Mouse (Mus musculus): ENCODE measurements at regions not wholly inside any gene's neighbourhood (a gene's known extent, or its start where the extent isn't known, plus 50 kb on each side); places are given as distances from the start of the nearest gene placed in this dataset.
A peak's percentile ranks its signal among the peaks of the same experiment; 100 is the strongest.

GRCm38 (mm10) chr3:117994110-117994509 lies 125.4 kb upstream of the Snx7 start:
- Histone ChIP-seq H3K27me3 (ENCODE audit: control insufficient read depth, insufficient read depth, low read length) (no peaks in the 10 kb centered on the region), H3K36me3 (ENCODE audit: control insufficient read depth, insufficient read depth, low read length) (no peaks in the 10 kb centered on the region), H3K9ac (ENCODE audit: low read depth, low read length) (no peak overlapping the region), H3K4me3 (ENCODE audit: low read depth, low read length) (no peak overlapping the region), H3K9me3 (replicated peaks; ENCODE audit: control insufficient read depth, low read length) (no peaks in the 10 kb centered on the region), H3K4me1 (ENCODE audit: control insufficient read depth, insufficient read depth, low read length) (no peaks in the 10 kb centered on the region), H3K27ac (ENCODE audit: low read depth, low read length) (no peak overlapping the region), H3K4me2 (no peak overlapping the region)
- ATAC-seq (replicated peaks; ENCODE audit: insufficient number of reproducible peaks, low FRiP score, low TSS enrichment) = no peak
- 78% methylated on average over 3 of the region's 3 CpGs for WGBS (ENCODE audit: insufficient replicate concordance)

- no peak overlapping the region for H3K4me2 ChIP-seq
- WGBS (ENCODE audit: insufficient replicate concordance) = 88% methylated on average over 2 of the region's 2 CpGs
- no peaks in the 10 kb centered on the region for H3K27me3 ChIP-seq (ENCODE audit: control insufficient read depth, insufficient read depth, low read length)
- H3K9ac ChIP-seq (ENCODE audit: low read depth, low read length) = no peak overlapping the region
- H3K4me1 ChIP-seq (ENCODE audit: control insufficient read depth, insufficient read depth, low read length) = no peaks in the 10 kb centered on the region
- no peaks in the 10 kb centered on the region for H3K9me3 ChIP-seq (replicated peaks; ENCODE audit: control insufficient read depth, low read length)
- H3K27ac ChIP-seq (ENCODE audit: low read depth, low read length) = no peak overlapping the region
- no peak overlapping the region for H3K4me3 ChIP-seq (ENCODE audit: low read depth, low read length)
- no peaks in the 10 kb centered on the region for H3K36me3 ChIP-seq (ENCODE audit: control insufficient read depth, insufficient read depth, low read length)
- no peak for ATAC-seq (replicated peaks; ENCODE audit: insufficient number of reproducible peaks, low FRiP score, low TSS enrichment)
These were observed 121.8 kb upstream of the Snx7 start for GRCm38 (mm10) chr3:117990561-117990960.

GRCm38 (mm10) chr3:117988443-117988842 lies 119.7 kb upstream of the Snx7 start:
- Histone ChIP-seq H3K4me3 (ENCODE audit: low read depth, low read length) (no peak overlapping the region), H3K9ac (ENCODE audit: low read depth, low read length) (no peak overlapping the region), H3K27me3 (ENCODE audit: control insufficient read depth, insufficient read depth, low read length) (no peaks in the 10 kb centered on the region), H3K4me2 (peak overlapping the region; percentile 53), H3K9me3 (replicated peaks; ENCODE audit: control insufficient read depth, low read length) (no peaks in the 10 kb centered on the region), H3K36me3 (ENCODE audit: control insufficient read depth, insufficient read depth, low read length) (no peaks in the 10 kb centered on the region), H3K4me1 (ENCODE audit: control insufficient read depth, insufficient read depth, low read length) (no peaks in the 10 kb centered on the region), H3K27ac (ENCODE audit: low read depth, low read length) (peak overlapping the region; percentile 68)
- no peak; the same call in 1 of the 2 replicates for ATAC-seq (replicated peaks; ENCODE audit: insufficient number of reproducible peaks, low FRiP score, low TSS enrichment)
- 21% methylated on average over 5 of the region's 5 CpGs for WGBS (ENCODE audit: insufficient replicate concordance)

- WGBS (ENCODE audit: insufficient replicate concordance) = 74% methylated on average over 1 of the region's 1 CpGs
- Histone ChIP-seq H3K27ac (ENCODE audit: low read depth, low read length) (no peak overlapping the region), H3K9me3 (replicated peaks; ENCODE audit: control insufficient read depth, low read length) (no peaks in the 10 kb centered on the region), H3K4me1 (ENCODE audit: control insufficient read depth, insufficient read depth, low read length) (no peaks in the 10 kb centered on the region), H3K4me2 (no peak overlapping the region), H3K36me3 (ENCODE audit: control insufficient read depth, insufficient read depth, low read length) (no peaks in the 10 kb centered on the region), H3K4me3 (ENCODE audit: low read depth, low read length) (no peak overlapping the region), H3K27me3 (ENCODE audit: control insufficient read depth, insufficient read depth, low read length) (no peaks in the 10 kb centered on the region), H3K9ac (ENCODE audit: low read depth, low read length) (no peak overlapping the region)
- no peak for ATAC-seq (replicated peaks; ENCODE audit: insufficient number of reproducible peaks, low FRiP score, low TSS enrichment)
These were observed 106.9 kb upstream of the Snx7 start for GRCm38 (mm10) chr3:117975638-117976037.

GRCm38 (mm10) chr3:117968805-117969204 lies 100.1 kb upstream of the Snx7 start:
- H3K9ac ChIP-seq (ENCODE audit: low read depth, low read length) = no peak overlapping the region
- WGBS (ENCODE audit: insufficient replicate concordance) = 75% methylated on average over 5 of the region's 5 CpGs
- H3K4me1 ChIP-seq (ENCODE audit: control insufficient read depth, insufficient read depth, low read length) = no peaks in the 10 kb centered on the region

GRCm38 (mm10) chr3:117938426-117938825 lies 69.7 kb upstream of the Snx7 start:
- no peak overlapping the region for H3K9ac ChIP-seq (ENCODE audit: low read depth, low read length)
- H3K36me3 ChIP-seq (ENCODE audit: control insufficient read depth, insufficient read depth, low read length) = no peaks in the 10 kb centered on the region
- H3K9me3 ChIP-seq (replicated peaks; ENCODE audit: control insufficient read depth, low read length) = no peaks in the 10 kb centered on the region
- no peak for ATAC-seq (replicated peaks; ENCODE audit: insufficient number of reproducible peaks, low FRiP score, low TSS enrichment)
- no peak overlapping the region for H3K4me3 ChIP-seq (ENCODE audit: low read depth, low read length)
- H3K4me1 ChIP-seq (ENCODE audit: control insufficient read depth, insufficient read depth, low read length) = no peaks in the 10 kb centered on the region
- H3K27ac ChIP-seq (ENCODE audit: low read depth, low read length) = no peak overlapping the region
- no peaks in the 10 kb centered on the region for H3K27me3 ChIP-seq (ENCODE audit: control insufficient read depth, insufficient read depth, low read length)
- H3K4me2 ChIP-seq = no peak overlapping the region

More at GRCm38 (mm10) chr3:117968805-117969204, 100.1 kb upstream of the Snx7 start:
- Histone ChIP-seq H3K27me3 (ENCODE audit: control insufficient read depth, insufficient read depth, low read length) (no peaks in the 10 kb centered on the region), H3K9me3 (replicated peaks; ENCODE audit: control insufficient read depth, low read length) (no peaks in the 10 kb centered on the region), H3K4me3 (ENCODE audit: low read depth, low read length) (no peak overlapping the region), H3K36me3 (ENCODE audit: control insufficient read depth, insufficient read depth, low read length) (no peaks in the 10 kb centered on the region), H3K4me2 (no peak overlapping the region), H3K27ac (ENCODE audit: low read depth, low read length) (no peak overlapping the region)
- no peak for ATAC-seq (replicated peaks; ENCODE audit: insufficient number of reproducible peaks, low FRiP score, low TSS enrichment)

- Histone ChIP-seq H3K9me3 (replicated peaks; ENCODE audit: control insufficient read depth, low read length) (no peaks in the 10 kb centered on the region), H3K9ac (ENCODE audit: low read depth, low read length) (no peak overlapping the region), H3K4me2 (no peak overlapping the region), H3K27me3 (ENCODE audit: control insufficient read depth, insufficient read depth, low read length) (no peaks in the 10 kb centered on the region), H3K4me3 (ENCODE audit: low read depth, low read length) (no peak overlapping the region), H3K27ac (ENCODE audit: low read depth, low read length) (no peak overlapping the region), H3K4me1 (ENCODE audit: control insufficient read depth, insufficient read depth, low read length) (no peaks in the 10 kb centered on the region), H3K36me3 (ENCODE audit: control insufficient read depth, insufficient read depth, low read length) (no peaks in the 10 kb centered on the region)
- WGBS (ENCODE audit: insufficient replicate concordance) = 85% methylated on average over 1 of the region's 1 CpGs
- ATAC-seq (replicated peaks; ENCODE audit: insufficient number of reproducible peaks, low FRiP score, low TSS enrichment) = no peak
These were observed 58.8 kb upstream of the Snx7 start for GRCm38 (mm10) chr3:117927527-117927926.
